Mouse (Mus musculus): Measurements from ENCODE around the gene Rhoc. TPM values are rescaled to one million over a fixed set of nuclear protein-coding genes. Genes with fewer than 3 reads are reported as not detected.
"Not testable (repeated sequence)": the region's sequence is repeated elsewhere in the genome, so short reads cannot be mapped to it uniquely, and the experiment has no call there.

Gene Rhoc
- polyA plus RNA-seq, 1 experiment from 2014 or later: 105 TPM

- no peaks in the 10 kb centered on the region for H3K9me3 ChIP-seq (ENCODE audit: control insufficient read depth, low read length)
- H3K4me2 ChIP-seq (replicated peaks; ENCODE audit: low read depth, low read length): no peak overlapping the region
- H3K27me3 ChIP-seq (ENCODE audit: control insufficient read depth, insufficient read depth, low read length): no peaks in the 10 kb centered on the region
- ATAC-seq (ENCODE audit: low FRiP score) (no peak), DNase-seq (ENCODE audit: low spot score) (no peak)
- WGBS: 87% methylated on average over 15 of the region's 15 CpGs
- no peaks in the 10 kb centered on the region for H3K4me1 ChIP-seq (replicated peaks; ENCODE audit: control insufficient read depth, insufficient read depth, low read length)
- H3K9ac ChIP-seq (ENCODE audit: low read depth, low read length): no peak overlapping the region
- H3K4me3 ChIP-seq (ENCODE audit: low read depth, low read length): no peak overlapping the region
- H3K27ac ChIP-seq (ENCODE audit: low read depth, low read length): no peak overlapping the region
- no peaks in the 10 kb centered on the region for H3K36me3 ChIP-seq (ENCODE audit: control insufficient read depth, insufficient read depth, low read length)
Observed at GRCm38 (mm10) chr3:104796430-104797082, 8.4 kb downstream of the Rhoc start.

GRCm38 (mm10) chr3:104800681-104801080 is 12.5 kb downstream of the Rhoc start:
- Histone ChIP-seq H3K4me3 (ENCODE audit: low read depth, low read length) (no peak overlapping the region), H3K4me2 (replicated peaks; ENCODE audit: low read depth, low read length) (no peak overlapping the region), H3K27me3 (ENCODE audit: control insufficient read depth, insufficient read depth, low read length) (no peaks in the 10 kb centered on the region), H3K9ac (ENCODE audit: low read depth, low read length) (no peak overlapping the region), H3K9me3 (ENCODE audit: control insufficient read depth, low read length) (no peaks in the 10 kb centered on the region), H3K27ac (ENCODE audit: low read depth, low read length) (no peak overlapping the region), H3K36me3 (ENCODE audit: control insufficient read depth, insufficient read depth, low read length) (no peaks in the 10 kb centered on the region), H3K4me1 (replicated peaks; ENCODE audit: control insufficient read depth, insufficient read depth, low read length) (no peaks in the 10 kb centered on the region)
- WGBS: 93% methylated on average over 11 of the region's 11 CpGs
- DNase-seq (ENCODE audit: low spot score) (no peak), ATAC-seq (ENCODE audit: low FRiP score) (no peak)

GRCm38 (mm10) chr3:104801481-104801880 is 13.3 kb downstream of the Rhoc start:
- no peak overlapping the region for H3K27ac ChIP-seq (ENCODE audit: low read depth, low read length)
- WGBS: 89% methylated on average over 6 of the region's 6 CpGs
- DNase-seq (ENCODE audit: low spot score) (no peak), ATAC-seq (ENCODE audit: low FRiP score) (no peak)
- no peak overlapping the region for H3K4me2 ChIP-seq (replicated peaks; ENCODE audit: low read depth, low read length)
- no peak overlapping the region for H3K4me3 ChIP-seq (ENCODE audit: low read depth, low read length)
- no peaks in the 10 kb centered on the region for H3K4me1 ChIP-seq (replicated peaks; ENCODE audit: control insufficient read depth, insufficient read depth, low read length)
- H3K9me3 ChIP-seq (ENCODE audit: control insufficient read depth, low read length): no peaks in the 10 kb centered on the region
- no peaks in the 10 kb centered on the region for H3K27me3 ChIP-seq (ENCODE audit: control insufficient read depth, insufficient read depth, low read length)
- no peak overlapping the region for H3K9ac ChIP-seq (ENCODE audit: low read depth, low read length)
- H3K36me3 ChIP-seq (ENCODE audit: control insufficient read depth, insufficient read depth, low read length): no peaks in the 10 kb centered on the region

GRCm38 (mm10) chr3:104804312-104804711 is 16.1 kb downstream of the Rhoc start:
- Histone ChIP-seq H3K9ac (ENCODE audit: low read depth, low read length) (no peak overlapping the region), H3K4me2 (replicated peaks; ENCODE audit: low read depth, low read length) (no peak overlapping the region), H3K27ac (ENCODE audit: low read depth, low read length) (no peak overlapping the region), H3K4me1 (replicated peaks; ENCODE audit: control insufficient read depth, insufficient read depth, low read length) (no peaks in the 10 kb centered on the region), H3K27me3 (ENCODE audit: control insufficient read depth, insufficient read depth, low read length) (no peaks in the 10 kb centered on the region), H3K4me3 (ENCODE audit: low read depth, low read length) (no peak overlapping the region), H3K9me3 (ENCODE audit: control insufficient read depth, low read length) (no peaks in the 10 kb centered on the region), H3K36me3 (ENCODE audit: control insufficient read depth, insufficient read depth, low read length) (no peaks in the 10 kb centered on the region)
- ATAC-seq (ENCODE audit: low FRiP score) (no peak), DNase-seq (ENCODE audit: low spot score) (no peak)
- 94% methylated on average over 10 of the region's 10 CpGs for WGBS

- Histone ChIP-seq H3K9me3 (ENCODE audit: control insufficient read depth, low read length) (no peaks in the 10 kb centered on the region), H3K9ac (ENCODE audit: low read depth, low read length) (no peak overlapping the region), H3K4me1 (replicated peaks; ENCODE audit: control insufficient read depth, insufficient read depth, low read length) (no peaks in the 10 kb centered on the region), H3K4me2 (replicated peaks; ENCODE audit: low read depth, low read length) (no peak overlapping the region), H3K36me3 (ENCODE audit: control insufficient read depth, insufficient read depth, low read length) (no peaks in the 10 kb centered on the region), H3K27me3 (ENCODE audit: control insufficient read depth, insufficient read depth, low read length) (no peaks in the 10 kb centered on the region), H3K27ac (ENCODE audit: low read depth, low read length) (no peak overlapping the region), H3K4me3 (ENCODE audit: low read depth, low read length) (no peak overlapping the region)
- DNase-seq (ENCODE audit: low spot score): no peak
- no peak for ATAC-seq (ENCODE audit: low FRiP score)
- WGBS: 82% methylated on average over 9 of the region's 9 CpGs
Observed at GRCm38 (mm10) chr3:104805539-104805938, 17.4 kb downstream of the Rhoc start.

GRCm38 (mm10) chr3:104811752-104812151 is 23.6 kb downstream of the Rhoc start:
- 40% methylated on average over 3 of the region's 3 CpGs for WGBS
- Histone ChIP-seq H3K4me3 (ENCODE audit: low read depth, low read length) (no peak overlapping the region), H3K9me3 (ENCODE audit: control insufficient read depth, low read length) (no peaks in the 10 kb centered on the region), H3K27me3 (ENCODE audit: control insufficient read depth, insufficient read depth, low read length) (no peaks in the 10 kb centered on the region), H3K27ac (ENCODE audit: low read depth, low read length) (no peak overlapping the region), H3K9ac (ENCODE audit: low read depth, low read length) (no peak overlapping the region), H3K4me1 (replicated peaks; ENCODE audit: control insufficient read depth, insufficient read depth, low read length) (no peaks in the 10 kb centered on the region), H3K4me2 (replicated peaks; ENCODE audit: low read depth, low read length) (no peak overlapping the region), H3K36me3 (ENCODE audit: control insufficient read depth, insufficient read depth, low read length) (no peaks in the 10 kb centered on the region)
- no peak for DNase-seq (ENCODE audit: low spot score)
- ATAC-seq (ENCODE audit: low FRiP score): no peak

GRCm38 (mm10) chr3:104812254-104812653 is 24.1 kb downstream of the Rhoc start:
- H3K4me1 ChIP-seq (replicated peaks; ENCODE audit: control insufficient read depth, insufficient read depth, low read length): no peaks in the 10 kb centered on the region
- WGBS: 83% methylated on average over 4 of the region's 4 CpGs
- H3K36me3 ChIP-seq (ENCODE audit: control insufficient read depth, insufficient read depth, low read length): no peaks in the 10 kb centered on the region
- no peaks in the 10 kb centered on the region for H3K27me3 ChIP-seq (ENCODE audit: control insufficient read depth, insufficient read depth, low read length)
- no peak overlapping the region for H3K4me3 ChIP-seq (ENCODE audit: low read depth, low read length)
- ATAC-seq (ENCODE audit: low FRiP score): no peak
- H3K27ac ChIP-seq (ENCODE audit: low read depth, low read length): no peak overlapping the region
- no peak overlapping the region for H3K4me2 ChIP-seq (replicated peaks; ENCODE audit: low read depth, low read length)
- no peak overlapping the region for H3K9ac ChIP-seq (ENCODE audit: low read depth, low read length)
- no peak for DNase-seq (ENCODE audit: low spot score)
- no peaks in the 10 kb centered on the region for H3K9me3 ChIP-seq (ENCODE audit: control insufficient read depth, low read length)

- not testable (repeated sequence) for H3K36me3 ChIP-seq (ENCODE audit: control insufficient read depth, insufficient read depth, low read length); H3K9me3 ChIP-seq (ENCODE audit: control insufficient read depth, low read length); H3K27ac ChIP-seq (ENCODE audit: low read depth, low read length); H3K27me3 ChIP-seq (ENCODE audit: control insufficient read depth, insufficient read depth, low read length); H3K4me2 ChIP-seq (replicated peaks; ENCODE audit: low read depth, low read length); ATAC-seq (ENCODE audit: low FRiP score); DNase-seq (ENCODE audit: low spot score); H3K4me3 ChIP-seq (ENCODE audit: low read depth, low read length); H3K4me1 ChIP-seq (replicated peaks; ENCODE audit: control insufficient read depth, insufficient read depth, low read length); H3K9ac ChIP-seq (ENCODE audit: low read depth, low read length)
- 87% methylated on average over 7 of the region's 7 CpGs for WGBS
Observed at GRCm38 (mm10) chr3:104813227-104813626, 25.1 kb downstream of the Rhoc start.

- no peak for ATAC-seq (ENCODE audit: low FRiP score)
- Histone ChIP-seq H3K4me1 (replicated peaks; ENCODE audit: control insufficient read depth, insufficient read depth, low read length) (no peaks in the 10 kb centered on the region), H3K36me3 (ENCODE audit: control insufficient read depth, insufficient read depth, low read length) (no peaks in the 10 kb centered on the region), H3K4me2 (replicated peaks; ENCODE audit: low read depth, low read length) (no peak overlapping the region), H3K27ac (ENCODE audit: low read depth, low read length) (no peak overlapping the region), H3K9me3 (ENCODE audit: control insufficient read depth, low read length) (no peaks in the 10 kb centered on the region), H3K9ac (ENCODE audit: low read depth, low read length) (no peak overlapping the region), H3K4me3 (ENCODE audit: low read depth, low read length) (no peak overlapping the region), H3K27me3 (ENCODE audit: control insufficient read depth, insufficient read depth, low read length) (no peaks in the 10 kb centered on the region)
- WGBS: 100% methylated on average over 1 of the region's 1 CpGs
- no peak for DNase-seq (ENCODE audit: low spot score)
Observed at GRCm38 (mm10) chr3:104814746-104815145, 26.6 kb downstream of the Rhoc start.
